Mouse (Mus musculus) embryonic facial prominence, embryonic 12.5 days (tissue): ENCODE data around the gene Gabbr2. TPM values are rescaled to one million over a fixed set of nuclear protein-coding genes. Genes with fewer than 3 reads are reported as not detected.

ENCODE experiments used
- ATAC-seq: fragments of 200-750 bp; cut with Nextera tagmentation; 2 replicates; pipeline ENCODE4 v1.8.0; 2017; ENCODE audit not compliant: insufficient number of reproducible peaks, insufficient read depth, low FRiP score, low TSS enrichment
- H3K27ac ChIP-seq: fragments of 300-500 bp; sonication (generic); 2 replicates; pipeline ENCODE4 v1.5.1; 2016; ENCODE audit warnings: mild to moderate bottlenecking
- H3K27me3 ChIP-seq: fragments of 300-500 bp; sonication (generic); 2 replicates; pipeline ENCODE4 v1.6.1; 2016; ENCODE audit warnings: mild to moderate bottlenecking, moderate library complexity
- H3K36me3 ChIP-seq: fragments of 300-500 bp; sonication (generic); 2 replicates; pipeline ENCODE4 v1.6.1; 2016; ENCODE audit warnings: mild to moderate bottlenecking
- H3K4me1 ChIP-seq: fragments of 300-500 bp; sonication (generic); 2 replicates; pipeline ENCODE4 v1.6.1; 2016
- H3K4me2 ChIP-seq: fragments of 300-500 bp; sonication (generic); replicated peaks from 2 replicates; pipeline ENCODE4 v1.6.1; 2016; ENCODE audit warnings: mild to moderate bottlenecking, moderate library complexity
- H3K4me3 ChIP-seq: fragments of 300-500 bp; sonication (generic); 2 replicates; pipeline ENCODE4 v1.5.1; 2016; ENCODE audit warnings: mild to moderate bottlenecking
- H3K9ac ChIP-seq: fragments of 300-500 bp; sonication (generic); 2 replicates; pipeline ENCODE4 v1.6.1; 2016; ENCODE audit warnings: mild to moderate bottlenecking, moderate library complexity
- H3K9me3 ChIP-seq: fragments of 300-500 bp; sonication (generic); 2 replicates; pipeline ENCODE4 v1.6.1; 2016; ENCODE audit warnings: mild to moderate bottlenecking, moderate library complexity
- WGBS: fragments of 180-500 bp; shearing (Covaris S2); methylation state at CpG from one replicate; pipeline ENCODE4 v1.1.7; 2016; 5-methylcytosine and 5-hydroxymethylcytosine counted together
- polyA plus RNA-seq: library from polyadenylated mRNA; unstranded; fragments of >200 nt; fragmentation: Nextera tagmentation; extraction: Ambion mirVana; gene quantifications from 2 replicates; pipeline ENCODE4 v1.2.1, GENCODE M21; 2016

Gabbr2 gene
- polyA plus RNA-seq, 1 experiment from 2014 or later: 0.35 TPM

GRCm38 (mm10) chr4:46773243-46773642 lies 218.4 kb downstream of the Gabbr2 start:
- no peaks in the 10 kb centered on the region for H3K4me1 ChIP-seq
- no peak overlapping the region for H3K9ac ChIP-seq
- H3K4me2 ChIP-seq: no peak overlapping the region
- no peak overlapping the region for H3K27ac ChIP-seq
- H3K9me3 ChIP-seq: no peaks in the 10 kb centered on the region
- no peaks in the 10 kb centered on the region for H3K27me3 ChIP-seq
- H3K4me3 ChIP-seq: no peak overlapping the region
- no peaks in the 10 kb centered on the region for H3K36me3 ChIP-seq
- WGBS: 87% methylated on average over 3 of the region's 3 CpGs
- ATAC-seq: no peak

- no peak overlapping the region for H3K4me2 ChIP-seq
- no peaks in the 10 kb centered on the region for H3K27me3 ChIP-seq
- no peak overlapping the region for H3K4me3 ChIP-seq
- no peaks in the 10 kb centered on the region for H3K36me3 ChIP-seq
- WGBS: 69% methylated on average over 2 of the region's 2 CpGs
- H3K27ac ChIP-seq: no peak overlapping the region
- no peaks in the 10 kb centered on the region for H3K4me1 ChIP-seq
- H3K9ac ChIP-seq: no peak overlapping the region
- H3K9me3 ChIP-seq: no peaks in the 10 kb centered on the region
- ATAC-seq: no peak
These were observed 219.1 kb downstream of the Gabbr2 start for GRCm38 (mm10) chr4:46772591-46772990.

- WGBS: 78% methylated on average over 12 of the region's 12 CpGs
- Histone ChIP-seq H3K4me2 (no peak overlapping the region), H3K36me3 (no peaks in the 10 kb centered on the region), H3K4me1 (no peaks in the 10 kb centered on the region), H3K9ac (no peak overlapping the region), H3K4me3 (no peak overlapping the region), H3K27me3 (no peaks in the 10 kb centered on the region), H3K9me3 (no peaks in the 10 kb centered on the region), H3K27ac (no peak overlapping the region)
- no peak for ATAC-seq
These were observed 220.6 kb downstream of the Gabbr2 start for GRCm38 (mm10) chr4:46771116-46771515.

- 85% methylated on average over 2 of the region's 2 CpGs for WGBS
- no peak overlapping the region for H3K9ac ChIP-seq
- H3K4me3 ChIP-seq: no peak overlapping the region
- ATAC-seq: no peak
- H3K4me1 ChIP-seq: no peaks in the 10 kb centered on the region
- no peak overlapping the region for H3K4me2 ChIP-seq
- no peaks in the 10 kb centered on the region for H3K36me3 ChIP-seq
- H3K27ac ChIP-seq: no peak overlapping the region
- H3K27me3 ChIP-seq: no peaks in the 10 kb centered on the region
- H3K9me3 ChIP-seq: no peaks in the 10 kb centered on the region
These were observed 221.0 kb downstream of the Gabbr2 start for GRCm38 (mm10) chr4:46770635-46771034.

GRCm38 (mm10) chr4:46770090-46770489 lies 221.6 kb downstream of the Gabbr2 start:
- H3K27me3 ChIP-seq: no peaks in the 10 kb centered on the region
- 77% methylated on average over 8 of the region's 8 CpGs for WGBS

GRCm38 (mm10) chr4:46766326-46766725 lies 225.3 kb downstream of the Gabbr2 start:
- no peak for ATAC-seq
- Histone ChIP-seq H3K27ac (no peak overlapping the region), H3K4me3 (no peak overlapping the region), H3K4me2 (no peak overlapping the region), H3K9ac (no peak overlapping the region), H3K36me3 (no peaks in the 10 kb centered on the region), H3K9me3 (no peaks in the 10 kb centered on the region), H3K27me3 (no peaks in the 10 kb centered on the region), H3K4me1 (no peaks in the 10 kb centered on the region)
- whole genome bisulfite sequencing: 78% methylated on average over 7 of the region's 7 CpGs

More at GRCm38 (mm10) chr4:46770090-46770489, 221.6 kb downstream of the Gabbr2 start:
- Histone ChIP-seq H3K4me2 (no peak overlapping the region), H3K4me3 (no peak overlapping the region), H3K9me3 (no peaks in the 10 kb centered on the region), H3K27ac (no peak overlapping the region), H3K9ac (no peak overlapping the region), H3K4me1 (no peaks in the 10 kb centered on the region), H3K36me3 (no peaks in the 10 kb centered on the region)
- ATAC-seq: no peak

GRCm38 (mm10) chr4:46759838-46760237 lies 231.8 kb downstream of the Gabbr2 start:
- no peaks in the 10 kb centered on the region for H3K9me3 ChIP-seq
- peaks cover 3% of the 10 kb centered on the region for H3K4me1 ChIP-seq
- H3K4me3 ChIP-seq: no peak overlapping the region
- no peak for ATAC-seq
- H3K27ac ChIP-seq: no peak overlapping the region
- no peaks in the 10 kb centered on the region for H3K36me3 ChIP-seq
- no peaks in the 10 kb centered on the region for H3K27me3 ChIP-seq
- WGBS: 82% methylated on average over 1 of the region's 1 CpGs
- H3K9ac ChIP-seq: no peak overlapping the region
- H3K4me2 ChIP-seq: no peak overlapping the region

- 66% methylated on average over 7 of the region's 7 CpGs for WGBS
- ATAC-seq: no peak
These were observed 233.2 kb downstream of the Gabbr2 start for GRCm38 (mm10) chr4:46758340-46759041.

GRCm38 (mm10) chr4:46754407-46755194 lies 237.1 kb downstream of the Gabbr2 start:
- 30% methylated on average over 6 of the region's 6 CpGs for WGBS

More at GRCm38 (mm10) chr4:46758340-46759041, 233.2 kb downstream of the Gabbr2 start:
- Histone ChIP-seq H3K9me3 (no peaks in the 10 kb centered on the region), H3K27me3 (no peaks in the 10 kb centered on the region), H3K4me2 (no peak overlapping the region), H3K36me3 (no peaks in the 10 kb centered on the region), H3K4me1 (peaks cover 7% of the 10 kb centered on the region), H3K27ac (no peak overlapping the region), H3K9ac (no peak overlapping the region), H3K4me3 (no peak overlapping the region)

GRCm38 (mm10) chr4:46752306-46752705 lies 239.4 kb downstream of the Gabbr2 start:
- no peak for ATAC-seq
- WGBS: 67% methylated on average over 4 of the region's 4 CpGs
- Histone ChIP-seq H3K4me3 (no peak overlapping the region), H3K4me2 (no peak overlapping the region), H3K4me1 (peaks cover 7% of the 10 kb centered on the region), H3K9ac (no peak overlapping the region), H3K36me3 (no peaks in the 10 kb centered on the region), H3K27ac (no peak overlapping the region), H3K9me3 (no peaks in the 10 kb centered on the region), H3K27me3 (no peaks in the 10 kb centered on the region)

More at GRCm38 (mm10) chr4:46754407-46755194, 237.1 kb downstream of the Gabbr2 start:
- Histone ChIP-seq H3K9me3 (no peaks in the 10 kb centered on the region), H3K4me1 (peaks cover 7% of the 10 kb centered on the region), H3K9ac (no peak overlapping the region), H3K4me2 (no peak overlapping the region), H3K36me3 (no peaks in the 10 kb centered on the region), H3K4me3 (no peak overlapping the region), H3K27ac (no peak overlapping the region), H3K27me3 (no peaks in the 10 kb centered on the region)
- ATAC-seq: 0 out of 2 replicates have a peak, but pooled peaks have one; percentile 15

- H3K27ac ChIP-seq: no peak overlapping the region
These were observed 242.7 kb downstream of the Gabbr2 start for GRCm38 (mm10) chr4:46749015-46749414.

More at GRCm38 (mm10) chr4:46749015-46749414, 242.7 kb downstream of the Gabbr2 start:
- Histone ChIP-seq H3K9ac (no peak overlapping the region), H3K9me3 (no peaks in the 10 kb centered on the region), H3K4me1 (no peaks in the 10 kb centered on the region), H3K36me3 (no peaks in the 10 kb centered on the region), H3K4me2 (no peak overlapping the region), H3K27me3 (no peaks in the 10 kb centered on the region), H3K4me3 (no peak overlapping the region)
- no peak for ATAC-seq
- 58% methylated on average over 8 of the region's 8 CpGs for WGBS
